Mouse (Mus musculus) heart, adult 18-20 months (tissue): Measurements from ENCODE around the gene Alpk3. TPM values are rescaled to one million over a fixed set of nuclear protein-coding genes. Genes with fewer than 3 reads are reported as not detected.

Experiments used
- DNase-seq, 2 experiments: peaks; one replicate each; pipeline ENCODE4 v3.0.0; 2021 to 2022; ENCODE audit warnings: mixed read lengths in 1 of 2
- long read RNA-seq, 2 experiments: library from polyadenylated mRNA; stranded (forward); transcript quantifications; one replicate each; pipeline ENCODE4 v2.0.0; 2021
- total RNA-seq, 2 experiments: library from RNA; stranded (reverse); gene quantifications; 2 replicates each; pipeline ENCODE4 v1.2.3; 2021

The Alpk3 gene
- 100 to 1,000 TPM; 112 to 119 TPM for total RNA-seq
- long read RNA-seq, experiment 1, full-length matches to known transcripts: 1 of 21 reads
- long read RNA-seq, experiment 1, partial matches to known transcripts: 18 of 21 reads
- long read RNA-seq, experiment 1, other reads (novel, unspliced or antisense): 2 of 21 reads
- long read RNA-seq, experiment 2, full-length matches to known transcripts: 1 of 19 reads
- long read RNA-seq, experiment 2, partial matches to known transcripts: 18 of 19 reads
- long read RNA-seq, experiment 2, other reads (novel, unspliced or antisense): 0 of 19 reads

DNA sequence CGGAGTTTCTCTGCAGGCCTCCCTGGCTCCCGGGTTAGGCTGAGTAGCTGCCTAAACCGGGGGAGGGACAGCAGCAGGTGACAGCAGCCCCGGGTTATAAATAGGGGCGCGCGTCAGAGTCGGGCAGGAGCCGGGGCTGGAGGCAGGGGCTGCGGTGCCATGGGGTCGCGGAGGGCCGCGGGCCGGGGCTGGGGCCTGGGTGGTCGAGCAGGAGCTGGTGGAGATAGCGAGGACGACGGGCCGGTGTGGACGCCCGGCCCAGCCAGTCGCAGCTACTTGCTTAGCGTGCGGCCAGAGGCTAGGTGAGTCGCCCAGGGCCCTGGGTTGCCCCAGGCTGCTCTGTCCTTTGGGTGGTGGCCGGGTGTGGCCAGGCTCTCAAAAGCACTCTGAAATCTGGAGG, at the start of gene Alpk3:
Alpk3 (plus strand) TSS at position 130 of the 400 bp plus-strand sequence.
- peak; percentile 67 to 69 for DNase-seq

GRCm38 (mm10) chr7:81008285-81008684, 49.1 kb upstream of the Alpk3 start:
- no peak for DNase-seq

- no peak for DNase-seq
Measured at GRCm38 (mm10) chr7:81011576-81011975, 45.8 kb upstream of the Alpk3 start.

DNA sequence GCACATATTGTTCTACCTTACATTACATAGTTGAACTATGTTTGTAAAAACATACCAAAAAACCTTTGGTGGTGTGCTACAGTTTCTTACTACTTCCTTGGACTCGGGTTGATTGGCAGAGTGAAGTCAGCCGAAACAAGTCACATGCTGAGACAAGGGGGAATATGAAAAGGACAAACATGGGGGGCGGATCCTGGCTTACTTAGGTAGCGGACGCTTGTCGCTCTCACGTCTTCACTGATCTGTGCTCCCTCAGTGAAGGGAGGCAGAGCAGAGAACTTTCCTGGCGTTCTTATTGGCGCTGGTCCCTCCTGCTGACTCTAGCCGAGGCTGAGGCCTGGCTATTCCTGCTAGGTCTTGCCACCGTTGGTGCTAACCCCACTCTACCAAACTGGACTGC, 37.1 kb upstream of the Alpk3 start:
- no peak for DNase-seq

DNA sequence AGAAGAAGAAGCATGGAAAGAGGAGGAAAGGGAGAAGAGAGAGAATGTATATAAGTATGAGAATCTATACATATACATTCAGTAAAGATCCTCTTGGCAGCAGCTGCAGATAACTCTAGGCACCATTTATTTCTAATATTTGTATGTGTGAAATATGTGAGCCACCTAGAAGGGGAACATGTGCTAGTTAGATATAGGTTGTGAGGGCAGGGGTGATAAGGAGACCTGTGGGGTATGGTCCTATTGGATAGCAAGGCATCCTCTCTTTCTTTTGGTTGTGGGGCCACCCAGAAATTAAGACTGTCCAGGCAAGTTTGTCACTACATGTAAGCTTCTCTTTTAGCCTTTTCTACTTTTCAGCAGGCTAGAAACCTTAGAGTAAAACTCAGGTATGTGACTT, 34.7 kb upstream of the Alpk3 start:
- DNase-seq: no peak

DNA sequence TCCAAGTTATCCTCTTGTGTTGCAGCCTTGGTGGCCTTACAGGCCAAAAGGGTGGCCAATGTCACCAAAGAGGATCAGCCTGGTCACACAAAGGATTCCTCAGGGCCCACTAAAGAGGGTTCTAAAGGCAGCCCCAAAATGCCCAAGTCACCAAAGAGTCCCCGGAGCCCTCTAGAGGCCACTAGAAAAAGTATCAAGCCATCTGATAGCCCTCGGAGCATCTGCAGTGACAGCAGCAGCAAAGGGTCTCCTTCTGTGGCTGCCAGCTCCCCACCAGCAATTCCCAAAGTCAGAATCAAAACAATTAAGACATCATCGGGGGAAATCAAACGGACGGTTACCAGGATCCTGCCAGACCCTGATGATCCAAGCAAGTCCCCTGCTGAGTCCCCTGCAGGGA, 33.3 kb upstream of the Alpk3 start:
- DNase-seq: no peak

GRCm38 (mm10) chr7:81024651-81025050, 32.7 kb upstream of the Alpk3 start:
- no peak for DNase-seq

- DNase-seq: peak in 1 of 2 experiments; percentile 33
Measured at GRCm38 (mm10) chr7:81025751-81026150, 31.6 kb upstream of the Alpk3 start.

DNA sequence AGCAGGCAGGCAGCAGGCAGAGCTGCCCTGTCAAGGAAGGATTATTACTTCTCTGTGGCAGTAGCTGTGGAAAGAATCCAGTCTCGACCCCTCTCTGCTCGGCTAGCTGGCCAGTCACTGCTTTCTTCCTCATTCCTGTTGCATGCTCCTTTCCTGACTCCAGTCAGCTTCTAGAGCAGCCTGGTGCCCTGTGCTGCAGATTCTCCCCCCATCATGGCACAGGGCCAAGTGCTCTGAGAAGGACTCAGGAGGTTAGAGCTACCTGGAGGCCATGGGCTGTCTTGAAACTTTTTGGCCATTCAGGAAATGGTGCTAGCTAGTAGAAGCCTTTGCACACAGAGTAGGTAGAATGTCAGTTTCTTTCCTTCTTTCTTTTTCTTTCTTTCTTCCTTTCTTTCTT, 17.7 kb upstream of the Alpk3 start:
- no peak for DNase-seq

GRCm38 (mm10) chr7:81043023-81043620, 14.3 kb upstream of the Alpk3 start:
- DNase-seq: no peak

GRCm38 (mm10) chr7:81047847-81048246, 9.6 kb upstream of the Alpk3 start:
- DNase-seq: no peak

DNA sequence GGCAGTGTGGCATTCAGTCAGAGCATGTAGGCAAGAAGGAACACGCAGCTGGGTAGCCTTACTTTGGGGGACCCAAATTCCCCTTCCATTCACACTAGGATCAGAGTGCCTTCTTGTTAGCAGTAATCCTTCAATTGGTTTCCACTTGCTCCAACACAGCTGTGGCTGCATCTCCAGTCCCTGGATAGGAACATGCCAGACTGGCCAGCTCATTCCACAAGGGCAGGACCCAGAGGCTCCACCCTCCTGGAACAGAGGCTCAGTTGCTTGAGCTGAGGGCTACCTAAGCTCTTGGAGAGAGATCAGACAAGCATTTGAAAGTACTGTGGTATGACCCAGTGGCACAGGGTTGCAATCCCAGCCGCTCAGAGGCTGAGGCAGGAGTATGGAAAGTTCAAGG, 8.9 kb upstream of the Alpk3 start:
- peak; percentile 35 to 65 for DNase-seq

- no peak for DNase-seq
Measured at GRCm38 (mm10) chr7:81049966-81050365, 7.4 kb upstream of the Alpk3 start.

DNA sequence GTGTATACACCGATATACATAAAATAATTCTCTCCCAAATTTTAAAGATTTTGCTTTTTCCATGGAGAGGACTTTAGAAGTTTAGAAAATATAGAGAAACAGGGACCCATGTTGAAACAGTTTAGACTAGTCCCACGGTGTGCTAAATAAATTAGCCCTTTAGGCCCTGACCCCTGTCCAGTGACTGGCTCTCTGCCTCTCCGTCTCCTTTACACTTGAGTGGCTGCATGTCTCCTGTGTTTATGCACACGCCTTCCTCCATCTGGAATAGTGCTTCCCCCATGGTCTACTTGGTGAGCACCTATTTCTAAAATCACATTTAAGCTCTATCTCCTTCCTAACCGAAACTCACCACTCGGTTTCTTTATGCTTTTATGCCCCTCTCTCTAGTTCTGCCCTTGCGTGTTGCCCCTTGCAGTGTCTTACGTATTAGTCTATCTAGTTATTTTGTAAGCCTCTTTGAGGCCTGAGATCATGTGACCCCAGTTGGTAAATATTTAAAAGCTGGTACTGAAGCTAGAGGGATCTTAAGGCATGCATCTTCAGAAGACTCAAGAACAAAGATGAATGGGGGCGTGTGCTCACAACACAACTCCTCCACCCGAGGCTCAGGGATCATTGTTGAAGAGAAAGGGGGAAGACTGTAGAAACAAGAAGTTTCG, 1.6 kb upstream of the Alpk3 start:
- DNase-seq: no peak

DNA sequence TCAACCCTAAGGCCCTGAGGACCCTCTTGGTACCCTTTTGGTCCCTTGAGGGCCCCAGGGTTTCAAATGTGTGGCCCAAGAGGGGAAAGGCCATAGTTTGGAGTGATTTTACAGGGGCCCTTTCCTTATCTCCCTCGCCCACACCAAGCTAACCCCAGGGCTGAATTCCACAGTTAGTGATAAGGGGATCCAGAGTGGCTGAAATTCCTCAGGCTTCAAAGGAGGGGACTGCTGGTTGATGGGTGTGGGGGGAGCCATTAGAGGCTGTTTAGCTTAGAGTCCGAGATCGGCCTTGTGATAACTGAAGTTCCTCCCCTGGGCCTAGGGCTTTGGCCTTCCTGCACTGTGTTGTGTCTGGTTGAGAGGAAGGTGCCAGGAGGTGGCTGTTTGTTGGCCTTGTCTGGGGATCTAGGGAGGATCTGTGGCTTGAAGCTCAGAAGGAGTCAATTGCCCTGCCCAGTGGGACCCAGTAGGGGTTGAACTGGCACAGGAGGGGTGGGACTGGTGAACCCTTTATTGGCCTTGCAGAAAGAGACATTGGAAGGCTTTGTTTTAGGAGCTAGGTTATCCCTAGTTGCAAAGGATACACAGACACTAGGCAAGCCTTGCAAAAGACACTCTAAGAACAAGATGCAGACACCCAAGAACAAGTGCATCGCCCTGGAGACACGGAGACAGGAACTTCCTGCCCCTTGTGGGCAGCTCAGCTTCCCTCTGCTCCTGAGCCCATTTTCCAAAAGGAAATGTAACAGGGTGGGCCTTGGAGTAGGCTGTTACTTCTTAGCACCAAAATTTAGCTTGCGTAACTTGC, 706 bp downstream of the Alpk3 start:
- peak in 1 of 2 experiments; percentile 58 for DNase-seq

DNA sequence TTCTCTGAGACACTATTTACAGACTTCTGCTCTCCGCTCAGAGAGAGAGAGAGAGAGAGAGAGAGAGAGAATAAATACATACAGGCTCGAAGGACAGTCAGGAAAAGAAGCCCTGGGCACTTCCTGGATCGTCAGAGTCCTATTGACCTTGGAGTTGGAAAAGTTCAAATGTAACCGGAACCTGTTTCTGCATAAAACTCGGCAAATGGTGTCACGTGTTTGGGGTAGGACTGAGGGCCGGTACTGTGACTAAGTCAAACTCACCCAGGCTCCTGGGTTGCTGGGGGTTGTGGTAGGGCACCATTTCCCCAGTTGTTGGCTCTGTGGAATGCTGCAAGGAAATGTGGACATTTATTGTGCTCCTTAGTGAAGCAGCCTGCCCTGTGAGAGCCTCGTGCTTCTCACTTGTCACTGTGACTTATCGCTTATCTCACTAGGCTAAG, 1.3 kb downstream of the Alpk3 start:
- no peak for DNase-seq

DNA sequence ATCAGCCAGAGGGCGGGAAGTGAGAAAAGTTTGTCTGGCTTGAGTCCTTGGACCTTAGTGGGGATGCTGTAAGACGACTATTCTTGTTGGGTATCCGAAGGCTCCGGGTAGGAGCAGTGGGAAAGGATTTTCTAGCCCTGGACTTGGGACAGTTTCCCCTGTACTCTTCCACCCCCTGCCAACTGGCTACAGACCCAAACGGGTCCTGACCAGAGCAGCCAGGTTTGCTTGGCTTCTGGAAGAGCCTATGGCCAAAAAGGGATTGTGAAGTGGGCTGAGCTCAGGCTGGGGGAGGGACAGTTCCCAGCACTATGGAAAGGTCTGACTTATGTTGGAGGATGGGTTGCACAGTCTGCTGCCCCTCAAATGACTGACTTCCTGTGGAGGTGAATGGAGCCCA, 2.0 kb downstream of the Alpk3 start:
- peak; percentile 67 for DNase-seq

GRCm38 (mm10) chr7:81060908-81061307, 3.5 kb downstream of the Alpk3 start:
- DNase-seq: no peak

- peak in 1 of 2 experiments; percentile 56 for DNase-seq
Measured at GRCm38 (mm10) chr7:81061936-81062335, 4.5 kb downstream of the Alpk3 start.

DNA sequence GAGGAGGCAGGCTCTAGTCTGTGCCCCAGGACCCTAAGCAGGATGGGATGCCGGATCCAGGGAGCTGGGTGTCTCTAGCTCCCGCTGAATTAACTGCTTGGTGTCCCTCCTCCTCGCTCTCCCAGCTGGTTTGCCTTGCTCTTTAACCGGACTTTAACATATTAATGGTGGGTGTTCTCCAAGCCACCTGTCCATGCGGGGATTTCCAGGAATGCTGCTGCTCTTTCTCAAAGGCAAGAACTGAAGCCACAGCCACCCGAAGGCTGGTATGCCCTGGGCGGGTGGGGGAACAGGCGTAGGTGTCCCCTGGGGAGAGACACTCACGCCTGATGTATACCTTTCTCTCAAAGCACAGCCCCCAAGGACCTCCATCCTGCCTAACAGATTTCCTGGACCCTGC, 5.9 kb downstream of the Alpk3 start:
- no peak for DNase-seq

DNA sequence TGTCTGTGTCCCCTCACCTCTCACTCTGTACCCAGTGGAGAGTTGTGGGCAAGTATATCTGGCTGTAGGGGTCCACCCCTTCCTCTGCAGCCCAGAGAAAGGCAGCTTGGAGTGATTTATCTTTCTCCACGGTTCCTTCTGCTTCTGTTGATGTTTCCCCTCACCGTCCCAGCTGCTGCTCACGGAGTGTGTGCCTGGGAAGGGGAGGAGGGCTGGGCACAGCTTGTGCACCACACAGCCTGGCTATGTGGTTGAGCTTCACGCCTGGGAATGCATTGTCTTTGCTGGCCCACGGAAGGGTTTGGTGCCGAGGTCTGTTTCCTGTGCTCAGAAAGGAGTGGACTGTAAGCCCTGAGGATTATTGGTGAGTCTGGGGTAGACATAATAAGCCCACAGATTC, 9.3 kb downstream of the Alpk3 start:
- DNase-seq: no peak

- peak; percentile 90 to 92 for DNase-seq
Measured at GRCm38 (mm10) chr7:81072463-81072862, 15.1 kb downstream of the Alpk3 start.

GRCm38 (mm10) chr7:81073273-81073672, 15.9 kb downstream of the Alpk3 start:
- no peak for DNase-seq
